Mouse (Mus musculus): ENCODE results near the gene Ripk1. TPM values are rescaled to one million over a fixed set of nuclear protein-coding genes. Genes with fewer than 3 reads are reported as not detected.

Gene Ripk1
- polyA plus RNA-seq, 1 experiment = 8.9 TPM

DNA sequence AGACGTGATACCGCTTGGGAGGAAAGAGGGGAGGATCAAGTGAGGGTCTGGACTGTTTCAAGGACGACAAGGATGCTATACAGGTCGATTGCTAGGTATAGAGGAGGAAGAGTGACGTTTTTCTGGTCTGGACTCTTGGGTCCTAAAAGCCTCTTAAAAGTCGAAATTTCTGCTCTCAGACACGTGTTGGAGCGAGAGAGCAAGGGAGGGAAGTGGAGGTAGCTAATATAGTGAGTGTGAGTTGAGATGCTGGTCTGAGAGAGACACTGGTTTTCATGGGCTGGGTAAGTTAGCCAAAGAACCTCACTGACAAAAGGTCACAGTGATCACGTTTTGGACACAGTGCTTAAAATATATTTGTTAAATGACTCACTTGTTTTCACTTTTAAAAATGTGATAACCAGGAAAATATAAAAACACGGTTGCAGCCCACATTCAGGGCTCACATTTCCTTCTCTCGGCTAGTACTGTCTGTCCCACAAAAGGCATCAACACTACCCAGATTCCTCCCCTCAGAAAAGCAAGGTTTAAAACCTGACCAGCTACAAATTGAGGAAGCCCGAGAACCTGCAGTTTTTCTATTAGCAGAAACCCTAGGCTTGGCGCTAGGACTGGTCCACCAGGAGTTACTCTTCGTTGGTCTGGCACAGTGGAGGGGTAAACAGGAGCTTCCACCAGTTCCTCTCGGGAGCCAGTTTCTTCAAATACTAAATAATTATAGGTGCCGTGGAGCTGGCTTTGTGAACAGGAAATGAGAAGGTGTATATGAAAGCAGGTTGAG, 76.5 kb downstream of the Ripk1 start:
- no peak for DNase-seq
- WGBS = 20% methylated on average over 16 of the region's 16 CpGs
- Histone ChIP-seq H3K27me3 (ENCODE audit: control insufficient read depth, insufficient read depth, low read length) (no peaks in the 10 kb centered on the region), H3K4me1 (replicated peaks; ENCODE audit: control insufficient read depth, insufficient read depth, low read length) (peaks cover 23% of the 10 kb centered on the region), H3K4me3 (ENCODE audit: control insufficient read depth, insufficient read depth, low read length) (peak overlapping the region; percentile 97), H3K27ac (ENCODE audit: control insufficient read depth, insufficient read depth, low read length) (peak overlapping the region; percentile 32; the same call in 1 of the 2 replicates), H3K36me3 (ENCODE audit: control insufficient read depth, insufficient read depth, low read length) (peaks cover 4% of the 10 kb centered on the region; the same call in 1 of the 2 replicates)
- TF ChIP-seq POLR2A (IDR thresholded peaks at IDR 0.05; ENCODE audit: control insufficient read depth, extremely low read depth, insufficient read depth, low read length, poor library complexity) = no peak
- TF ChIP-seq CTCF (IDR thresholded peaks at IDR 0.05; ENCODE audit: borderline replicate concordance, control insufficient read depth, extremely low read depth, insufficient read depth, low read length, poor library complexity) = no peak

DNA sequence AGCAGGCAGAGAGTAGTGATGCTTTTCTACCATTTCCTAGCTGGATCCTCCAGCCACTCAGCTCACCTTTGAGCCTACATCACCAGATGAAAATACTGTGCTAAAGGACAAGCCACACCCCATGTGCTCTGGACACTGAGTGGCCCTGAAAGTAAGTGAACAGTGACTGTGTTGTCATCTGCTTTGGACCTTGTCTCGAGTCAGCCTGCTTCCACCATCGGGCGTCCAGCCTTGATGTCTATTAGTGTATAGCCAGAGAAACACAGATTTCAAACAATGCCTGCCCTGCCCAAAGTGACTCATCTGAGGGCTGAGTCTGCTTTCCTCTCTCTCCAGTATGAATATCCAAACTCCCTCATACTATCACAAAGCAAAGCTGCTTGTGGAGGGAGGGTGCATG, 77.6 kb downstream of the Ripk1 start:
- no peak overlapping the region for H3K27ac ChIP-seq (ENCODE audit: control insufficient read depth, insufficient read depth, low read length)
- peaks cover 23% of the 10 kb centered on the region for H3K4me1 ChIP-seq (replicated peaks; ENCODE audit: control insufficient read depth, insufficient read depth, low read length)
- no peaks in the 10 kb centered on the region for H3K27me3 ChIP-seq (ENCODE audit: control insufficient read depth, insufficient read depth, low read length)
- WGBS = 98% methylated on average over 3 of the region's 3 CpGs
- DNase-seq = no peak
- H3K36me3 ChIP-seq (ENCODE audit: control insufficient read depth, insufficient read depth, low read length) = peaks cover 3% of the 10 kb centered on the region; the same call in 1 of the 2 replicates
- TF ChIP-seq CTCF (IDR thresholded peaks at IDR 0.05; ENCODE audit: borderline replicate concordance, control insufficient read depth, extremely low read depth, insufficient read depth, low read length, poor library complexity) (no peak), POLR2A (IDR thresholded peaks at IDR 0.05; ENCODE audit: control insufficient read depth, extremely low read depth, insufficient read depth, low read length, poor library complexity) (no peak)
- no peak overlapping the region for H3K4me3 ChIP-seq (ENCODE audit: control insufficient read depth, insufficient read depth, low read length)

DNA sequence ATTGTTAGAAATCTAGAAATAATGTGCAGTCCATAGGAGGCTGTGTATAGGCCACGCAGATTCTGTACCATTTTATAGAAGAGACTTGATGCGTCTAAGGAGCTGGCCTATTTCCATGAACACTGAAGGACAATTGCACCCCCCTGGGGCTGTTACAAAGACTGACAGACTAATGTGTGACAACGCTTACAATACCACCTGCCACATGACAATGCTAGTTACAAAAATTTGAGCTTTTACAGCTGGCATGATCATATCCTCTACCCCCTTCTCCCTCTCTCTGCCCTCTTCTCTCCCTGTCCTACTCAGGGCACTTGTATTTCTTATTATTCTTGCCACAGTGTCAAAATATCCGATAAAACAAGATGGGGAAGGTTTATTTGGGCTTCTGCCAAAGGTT, 79.8 kb downstream of the Ripk1 start:
- Histone ChIP-seq H3K4me3 (ENCODE audit: control insufficient read depth, insufficient read depth, low read length) (no peak overlapping the region), H3K27me3 (ENCODE audit: control insufficient read depth, insufficient read depth, low read length) (no peaks in the 10 kb centered on the region), H3K36me3 (ENCODE audit: control insufficient read depth, insufficient read depth, low read length) (no peaks in the 10 kb centered on the region), H3K27ac (ENCODE audit: control insufficient read depth, insufficient read depth, low read length) (no peak overlapping the region), H3K4me1 (replicated peaks; ENCODE audit: control insufficient read depth, insufficient read depth, low read length) (peaks cover 12% of the 10 kb centered on the region)
- DNase-seq = no peak
- TF ChIP-seq POLR2A (IDR thresholded peaks at IDR 0.05; ENCODE audit: control insufficient read depth, extremely low read depth, insufficient read depth, low read length, poor library complexity) = no peak
- no peak for TF ChIP-seq CTCF (IDR thresholded peaks at IDR 0.05; ENCODE audit: borderline replicate concordance, control insufficient read depth, extremely low read depth, insufficient read depth, low read length, poor library complexity)
- 93% methylated on average over 4 of the region's 4 CpGs for WGBS

DNA sequence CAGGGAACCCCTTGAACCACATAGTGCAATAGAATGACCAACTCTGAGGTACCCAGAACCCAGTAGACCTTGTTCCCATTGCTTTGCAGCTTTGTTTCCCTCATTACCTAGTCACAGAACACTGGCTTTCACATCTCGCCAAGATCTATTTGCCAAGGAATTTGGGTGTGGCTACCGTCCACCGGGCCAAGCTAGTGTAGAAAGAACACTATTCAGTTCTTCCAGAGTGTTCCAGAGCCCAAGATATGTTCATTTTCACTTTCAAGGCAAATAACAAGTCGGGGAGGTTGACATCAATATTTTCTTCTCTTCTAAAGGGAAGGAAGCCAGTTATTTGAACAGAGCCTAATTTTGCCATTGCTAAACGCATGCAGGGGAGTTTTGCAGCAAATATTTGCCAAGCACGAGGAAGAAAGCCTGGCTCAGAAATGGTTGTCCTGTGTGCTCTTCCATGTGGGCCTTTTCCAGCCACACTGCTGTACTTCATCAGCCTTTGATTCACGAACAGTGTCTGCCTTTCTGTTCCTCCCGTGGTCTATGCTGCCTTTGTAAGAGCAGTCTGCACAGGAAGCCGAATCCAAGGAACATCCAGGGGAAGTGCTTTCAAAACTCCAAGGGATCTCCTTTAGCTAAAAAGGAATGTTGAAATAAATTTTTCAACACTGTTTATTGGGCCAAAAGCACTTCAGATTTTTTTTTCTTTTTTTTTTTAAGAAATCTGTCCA, 82.0 kb downstream of the Ripk1 start:
- Histone ChIP-seq H3K4me1 (replicated peaks; ENCODE audit: control insufficient read depth, insufficient read depth, low read length) (peaks cover 14% of the 10 kb centered on the region), H3K27me3 (ENCODE audit: control insufficient read depth, insufficient read depth, low read length) (no peaks in the 10 kb centered on the region), H3K27ac (ENCODE audit: control insufficient read depth, insufficient read depth, low read length) (no peak overlapping the region), H3K36me3 (ENCODE audit: control insufficient read depth, insufficient read depth, low read length) (no peaks in the 10 kb centered on the region), H3K4me3 (ENCODE audit: control insufficient read depth, insufficient read depth, low read length) (no peak overlapping the region)
- TF ChIP-seq CTCF (IDR thresholded peaks at IDR 0.05; ENCODE audit: borderline replicate concordance, control insufficient read depth, extremely low read depth, insufficient read depth, low read length, poor library complexity) (no peak), POLR2A (IDR thresholded peaks at IDR 0.05; ENCODE audit: control insufficient read depth, extremely low read depth, insufficient read depth, low read length, poor library complexity) (no peak)
- 86% methylated on average over 9 of the region's 9 CpGs for WGBS
- DNase-seq = no peak

Other genes starting within 250 kb of the Ripk1 start
- not detected in 2 replicates for gene Serpinb6e, start 159.0 kb upstream of the Ripk1 start, polyA plus RNA-seq (2012; rRNA removed)
- 0.09 and 0.28 TPM in 2 replicates for gene Serpinb6c, start 96.7 kb upstream of the Ripk1 start, polyA plus RNA-seq (2012; rRNA removed)
- 2.8 and 3.5 TPM in 2 replicates for gene Nqo2, start 37.7 kb upstream of the Ripk1 start, polyA plus RNA-seq (2012; rRNA removed)
- gene Serpinb6a, start 431 bp downstream of the Ripk1 start, polyA plus RNA-seq (2012; rRNA removed) = 48.3 and 50.2 TPM in 2 replicates
- gene Bphl, start 35.2 kb downstream of the Ripk1 start, polyA plus RNA-seq (2012; rRNA removed) = 24.7 and 25.9 TPM in 2 replicates
- 469 and 567 TPM in 2 replicates for gene Tubb2a, start 75.6 kb downstream of the Ripk1 start, polyA plus RNA-seq (2012; rRNA removed)
- 217 and 264 TPM in 2 replicates for gene Tubb2b, start 128.1 kb downstream of the Ripk1 start, polyA plus RNA-seq (2012; rRNA removed)
- 257 and 275 TPM in 2 replicates for gene Psmg4, start 160.6 kb downstream of the Ripk1 start, polyA plus RNA-seq (2012; rRNA removed)

Measured in thymus, adult 2 months (tissue).